Mouse (Mus musculus): Measurements from ENCODE around the gene B9d2. TPM values are rescaled to one million over a fixed set of nuclear protein-coding genes. Genes with fewer than 3 reads are reported as not detected.

Gene B9d2
- polyA plus RNA-seq, 1 experiment from 2014 or later, result 42.9 TPM

- H3K27me3 ChIP-seq (replicated peaks), result peaks cover 63% of the 10 kb centered on the region
Measured at GRCm38 (mm10) chr7:25688810-25689586, 8.4 kb downstream of the B9d2 start.

GRCm38 (mm10) chr7:25689603-25690021, 9.0 kb downstream of the B9d2 start:
- Histone ChIP-seq H3K4me1 (peaks cover 37% of the 10 kb centered on the region), H3K36me3 (no peaks in the 10 kb centered on the region), H3K27me3 (replicated peaks) (peaks cover 63% of the 10 kb centered on the region), H3K4me2 (peak overlapping the region; percentile 84), H3K9me3 (replicated peaks) (no peaks in the 10 kb centered on the region), H3K9ac (replicated peaks) (peak overlapping the region; percentile 31; the same call in 1 of the 2 replicates), H3K27ac (replicated peaks) (no peak overlapping the region), H3K4me3 (replicated peaks) (peak overlapping the region; percentile 45)
- no peak for ATAC-seq (ENCODE audit: low FRiP score)
- 7% methylated on average over 12 of the region's 12 CpGs for WGBS

More at GRCm38 (mm10) chr7:25688810-25689586, 8.4 kb downstream of the B9d2 start:
- H3K27ac ChIP-seq (replicated peaks), result 0 out of 2 replicates have a peak overlapping the region, but pooled peaks have one; percentile 23
- H3K4me3 ChIP-seq (replicated peaks), result peak overlapping the region; percentile 45
- peak overlapping the region; percentile 31 for H3K9ac ChIP-seq (replicated peaks)
- WGBS, result 1% methylated on average over 52 of the region's 52 CpGs
- peaks cover 37% of the 10 kb centered on the region for H3K4me1 ChIP-seq
- peak overlapping the region; percentile 84 for H3K4me2 ChIP-seq
- no peaks in the 10 kb centered on the region for H3K9me3 ChIP-seq (replicated peaks)
- ATAC-seq (ENCODE audit: low FRiP score), result peak; percentile 35; the same call in 1 of the 2 replicates
- H3K36me3 ChIP-seq, result no peaks in the 10 kb centered on the region

- Histone ChIP-seq H3K36me3 (no peaks in the 10 kb centered on the region), H3K4me2 (peak overlapping the region; percentile 84), H3K27ac (replicated peaks) (no peak overlapping the region), H3K4me3 (replicated peaks) (peak overlapping the region; percentile 45; the same call in 1 of the 2 replicates), H3K9ac (replicated peaks) (no peak overlapping the region), H3K9me3 (replicated peaks) (no peaks in the 10 kb centered on the region), H3K27me3 (replicated peaks) (peaks cover 58% of the 10 kb centered on the region), H3K4me1 (peaks cover 37% of the 10 kb centered on the region)
- no peak for ATAC-seq (ENCODE audit: low FRiP score)
- 24% methylated on average over 5 of the region's 5 CpGs for WGBS
Measured at GRCm38 (mm10) chr7:25690051-25690450, 9.5 kb downstream of the B9d2 start.

- H3K4me3 ChIP-seq (replicated peaks), result no peak overlapping the region
- no peak overlapping the region for H3K27ac ChIP-seq (replicated peaks)
- 46% methylated on average over 8 of the region's 8 CpGs for WGBS
- ATAC-seq (ENCODE audit: low FRiP score), result peak; percentile 36; the same call in 1 of the 2 replicates
- peaks cover 8% of the 10 kb centered on the region for H3K4me1 ChIP-seq
- H3K36me3 ChIP-seq, result no peaks in the 10 kb centered on the region
- H3K9me3 ChIP-seq (replicated peaks), result no peaks in the 10 kb centered on the region
- peaks cover 20% of the 10 kb centered on the region for H3K27me3 ChIP-seq (replicated peaks)
- H3K4me2 ChIP-seq, result no peak overlapping the region
- no peak overlapping the region for H3K9ac ChIP-seq (replicated peaks)
Measured at GRCm38 (mm10) chr7:25694104-25694503, 13.5 kb downstream of the B9d2 start.

- peaks cover 9% of the 10 kb centered on the region for H3K27me3 ChIP-seq (replicated peaks)
- no peak for ATAC-seq (ENCODE audit: low FRiP score)
- H3K27ac ChIP-seq (replicated peaks), result no peak overlapping the region
- H3K9me3 ChIP-seq (replicated peaks), result no peaks in the 10 kb centered on the region
- no peak overlapping the region for H3K4me3 ChIP-seq (replicated peaks)
- H3K9ac ChIP-seq (replicated peaks), result no peak overlapping the region
- H3K36me3 ChIP-seq, result no peaks in the 10 kb centered on the region
- no peak overlapping the region for H3K4me2 ChIP-seq
- peaks cover 13% of the 10 kb centered on the region for H3K4me1 ChIP-seq
- 54% methylated on average over 13 of the region's 13 CpGs for WGBS
Measured at GRCm38 (mm10) chr7:25699851-25700250, 19.3 kb downstream of the B9d2 start.

- no peak for ATAC-seq (ENCODE audit: low FRiP score)
Measured at GRCm38 (mm10) chr7:25700732-25701131, 20.2 kb downstream of the B9d2 start.

GRCm38 (mm10) chr7:25702350-25702749, 21.8 kb downstream of the B9d2 start:
- Histone ChIP-seq H3K4me1 (peaks cover 17% of the 10 kb centered on the region), H3K4me3 (replicated peaks) (no peak overlapping the region), H3K9me3 (replicated peaks) (no peaks in the 10 kb centered on the region), H3K9ac (replicated peaks) (no peak overlapping the region), H3K27me3 (replicated peaks) (peaks cover 9% of the 10 kb centered on the region), H3K27ac (replicated peaks) (no peak overlapping the region), H3K36me3 (no peaks in the 10 kb centered on the region), H3K4me2 (no peak overlapping the region)
- ATAC-seq (ENCODE audit: low FRiP score), result no peak
- WGBS, result 90% methylated on average over 2 of the region's 2 CpGs

More at GRCm38 (mm10) chr7:25700732-25701131, 20.2 kb downstream of the B9d2 start:
- 74% methylated on average over 12 of the region's 12 CpGs for WGBS
- H3K27me3 ChIP-seq (replicated peaks), result peaks cover 9% of the 10 kb centered on the region
- H3K9ac ChIP-seq (replicated peaks), result no peak overlapping the region
- H3K4me2 ChIP-seq, result no peak overlapping the region
- no peak overlapping the region for H3K27ac ChIP-seq (replicated peaks)
- no peaks in the 10 kb centered on the region for H3K36me3 ChIP-seq
- H3K4me1 ChIP-seq, result peaks cover 17% of the 10 kb centered on the region
- H3K9me3 ChIP-seq (replicated peaks), result no peaks in the 10 kb centered on the region
- no peak overlapping the region for H3K4me3 ChIP-seq (replicated peaks)

- no peak for ATAC-seq (ENCODE audit: low FRiP score)
- WGBS, result 21% methylated on average over 10 of the region's 10 CpGs
- Histone ChIP-seq H3K9ac (replicated peaks) (no peak overlapping the region), H3K36me3 (no peaks in the 10 kb centered on the region), H3K27ac (replicated peaks) (no peak overlapping the region), H3K4me2 (peak overlapping the region; percentile 62), H3K27me3 (replicated peaks) (peaks cover 9% of the 10 kb centered on the region), H3K4me1 (peaks cover 17% of the 10 kb centered on the region), H3K9me3 (replicated peaks) (no peaks in the 10 kb centered on the region), H3K4me3 (replicated peaks) (no peak overlapping the region; the same call in 1 of the 2 replicates)
Measured at GRCm38 (mm10) chr7:25703793-25704494, 23.4 kb downstream of the B9d2 start.

GRCm38 (mm10) chr7:25704716-25705364, 24.3 kb downstream of the B9d2 start:
- Histone ChIP-seq H3K9me3 (replicated peaks) (no peaks in the 10 kb centered on the region), H3K9ac (replicated peaks) (peak overlapping the region; percentile 21; the same call in 1 of the 2 replicates), H3K4me2 (peak overlapping the region; percentile 62), H3K4me3 (replicated peaks) (peak overlapping the region; percentile 37), H3K36me3 (no peaks in the 10 kb centered on the region), H3K27ac (replicated peaks) (no peak overlapping the region), H3K4me1 (peaks cover 20% of the 10 kb centered on the region), H3K27me3 (replicated peaks) (peaks cover 9% of the 10 kb centered on the region)
- ATAC-seq (ENCODE audit: low FRiP score), result peak; percentile 70
- WGBS, result 6% methylated on average over 30 of the region's 37 CpGs

- Histone ChIP-seq H3K27me3 (replicated peaks) (peaks cover 9% of the 10 kb centered on the region), H3K9ac (replicated peaks) (no peak overlapping the region), H3K4me1 (peaks cover 30% of the 10 kb centered on the region), H3K36me3 (no peaks in the 10 kb centered on the region), H3K9me3 (replicated peaks) (no peaks in the 10 kb centered on the region), H3K27ac (replicated peaks) (no peak overlapping the region), H3K4me3 (replicated peaks) (no peak overlapping the region), H3K4me2 (no peak overlapping the region)
- 66% methylated on average over 6 of the region's 6 CpGs for WGBS
- ATAC-seq (ENCODE audit: low FRiP score), result no peak
Measured at GRCm38 (mm10) chr7:25705801-25706251, 25.2 kb downstream of the B9d2 start.

GRCm38 (mm10) chr7:25706578-25707170, 26.1 kb downstream of the B9d2 start:
- H3K4me3 ChIP-seq (replicated peaks), result no peak overlapping the region
- H3K4me1 ChIP-seq, result peaks cover 31% of the 10 kb centered on the region
- no peaks in the 10 kb centered on the region for H3K9me3 ChIP-seq (replicated peaks)
- H3K27ac ChIP-seq (replicated peaks), result no peak overlapping the region
- no peaks in the 10 kb centered on the region for H3K36me3 ChIP-seq
- no peak overlapping the region for H3K9ac ChIP-seq (replicated peaks)
- H3K4me2 ChIP-seq, result no peak overlapping the region
- peaks cover 9% of the 10 kb centered on the region for H3K27me3 ChIP-seq (replicated peaks)
- WGBS, result 73% methylated on average over 7 of the region's 7 CpGs
- no peak for ATAC-seq (ENCODE audit: low FRiP score)
